ENCODE assay signal across 11 mouse cellular contexts in genomic region chr3:95999308-96000079, GRCm38 (mm10). TPM values are rescaled to one million over a fixed set of nuclear protein-coding genes. Genes with fewer than 3 reads are reported as not detected.
DNase-seq lines count a peak whose midpoint lies in the region; ATAC-seq and TF ChIP-seq lines count a peak whose summit lies in the region.
"Had no signal": no experiment of that assay in that cellular context is flagged by ENCODE, and none has a peak within 500 bp of the region (broad histone marks: within the 10 kb centered on the region; RNA-seq: fewer than 3 reads in every experiment).

No protein-coding gene starts in this region.

- intact Hi-C loops in left cerebral cortex, postnatal 36 days (cut with DNase I) = loop anchor here (5.0 kb wide), 1 partner anchor 53 kb away; no protein-coding TSS in a partner anchor

- WGBS in cerebellum, adult 2 months = 86% methylated on average over 12 of the region's 12 CpGs
- 88% methylated on average over 12 of the region's 12 CpGs for WGBS in hindbrain, embryonic 12.5 days
- WGBS in hindbrain, postnatal 0 days = 88% methylated on average over 12 of the region's 12 CpGs
- 49% methylated on average over 12 of the region's 12 CpGs for WGBS in liver, embryonic 16.5 days (ENCODE audit: insufficient replicate concordance)

- no peak for ATAC-seq in hindbrain, embryonic 12.5 days (ENCODE audit: low FRiP score)
- ATAC-seq in hindbrain, postnatal 0 days = no peak
- ATAC-seq in liver, embryonic 16.5 days (ENCODE audit: low read depth) = peak; percentile 84

- peak overlapping the region; percentile 46 for H3K27ac ChIP-seq in cerebellum, adult 2 months (ENCODE audit: insufficient read depth, low read length)
- 0 out of 2 replicates have a peak overlapping the region, but pooled peaks have one; percentile 12 for H3K27ac ChIP-seq in hindbrain, embryonic 12.5 days
- no peak overlapping the region for H3K27ac ChIP-seq in hindbrain, postnatal 0 days
- H3K27ac ChIP-seq in liver, embryonic 16.5 days (ENCODE audit: low read length) = peak overlapping the region; percentile 49; the same call in 1 of the 2 replicates

- no peak for TF ChIP-seq CTCF in cerebellum, adult 2 months (IDR thresholded peaks at IDR 0.05; ENCODE audit: borderline replicate concordance, insufficient read depth, low read depth, low read length)
- no peak for TF ChIP-seq CTCF in hindbrain, postnatal 0 days (IDR thresholded peaks at IDR 0.05; ENCODE audit: low read depth)

- no peak for TF ChIP-seq POLR2A in cerebellum, adult 2 months (IDR thresholded peaks at IDR 0.05; ENCODE audit: borderline replicate concordance, insufficient read depth, low read length)

- DNase-seq in cerebellum, adult 2 months = no peak
- no peak for DNase-seq in cerebellum, postnatal 36 days
- no peak for DNase-seq in hindbrain, postnatal 0 days (ENCODE audit: low spot score)
- peak; percentile 67 for DNase-seq in c-Kit-positive CD71-positive TER-119-negative erythroid progenitor cells, embryonic 14.5 days (ENCODE audit: low read depth)
- DNase-seq in left cerebral cortex, postnatal 36 days (ENCODE audit: low spot score in 2 of 2) = no peak
- DNase-seq in right cerebral cortex, postnatal 14 days = no peak
- DNase-seq: cerebellum, postnatal 14 days; lung, postnatal 14 days; retina, postnatal 1 day had no signal

- no peak overlapping the region for H3K4me2 ChIP-seq in hindbrain, embryonic 12.5 days (replicated peaks)
- H3K4me2 ChIP-seq in hindbrain, postnatal 0 days (ENCODE audit: low read depth, low read length) = no peak overlapping the region
- no peak overlapping the region for H3K4me2 ChIP-seq in liver, embryonic 16.5 days (ENCODE audit: low read depth, low read length)

- no peak overlapping the region for H3K9ac ChIP-seq in hindbrain, embryonic 12.5 days
- no peak overlapping the region for H3K9ac ChIP-seq in hindbrain, postnatal 0 days (replicated peaks; ENCODE audit: low read length)
- H3K9ac ChIP-seq in liver, embryonic 16.5 days (ENCODE audit: low read depth, low read length) = no peak overlapping the region

- H3K4me1 ChIP-seq in cerebellum, adult 2 months (ENCODE audit: control insufficient read depth, insufficient read depth, low read length) = peaks cover 28% of the 10 kb centered on the region
- H3K4me1 ChIP-seq in hindbrain, embryonic 12.5 days = peaks cover 28% of the 10 kb centered on the region
- H3K4me1 ChIP-seq in hindbrain, postnatal 0 days (ENCODE audit: insufficient read depth, low read length) = peaks cover 12% of the 10 kb centered on the region
- peaks cover 37% of the 10 kb centered on the region for H3K4me1 ChIP-seq in liver, embryonic 16.5 days (ENCODE audit: control insufficient read depth, low read depth, low read length)

- H3K9me3 ChIP-seq in hindbrain, embryonic 12.5 days (replicated peaks) = no peaks in the 10 kb centered on the region
- H3K9me3 ChIP-seq in hindbrain, postnatal 0 days (ENCODE audit: low read length) = no peaks in the 10 kb centered on the region
- H3K9me3 ChIP-seq in liver, embryonic 16.5 days (replicated peaks; ENCODE audit: control insufficient read depth, low read length) = no peaks in the 10 kb centered on the region

- no peaks in the 10 kb centered on the region for H3K36me3 ChIP-seq in hindbrain, embryonic 12.5 days
- no peaks in the 10 kb centered on the region for H3K36me3 ChIP-seq in hindbrain, postnatal 0 days (ENCODE audit: insufficient read depth, low read length)
- no peaks in the 10 kb centered on the region for H3K36me3 ChIP-seq in liver, embryonic 16.5 days (ENCODE audit: control insufficient read depth, insufficient read depth)

- H3K27me3 ChIP-seq in cerebellum, adult 2 months (ENCODE audit: control insufficient read depth, insufficient read depth, low read length) = no peaks in the 10 kb centered on the region
- H3K27me3 ChIP-seq in hindbrain, embryonic 12.5 days = no peaks in the 10 kb centered on the region
- no peaks in the 10 kb centered on the region for H3K27me3 ChIP-seq in hindbrain, postnatal 0 days (ENCODE audit: insufficient read depth, low read length)
- H3K27me3 ChIP-seq in liver, embryonic 16.5 days (ENCODE audit: control insufficient read depth, insufficient read depth, low read depth, low read length) = peaks cover 27% of the 10 kb centered on the region

- H3K4me3 ChIP-seq in cerebellum, adult 2 months (replicated peaks; ENCODE audit: insufficient read depth, low read depth, low read length) = no peak overlapping the region
- no peak overlapping the region for H3K4me3 ChIP-seq in hindbrain, embryonic 12.5 days
- no peak overlapping the region for H3K4me3 ChIP-seq in hindbrain, postnatal 0 days (ENCODE audit: low read length)
- H3K4me3 ChIP-seq in liver, embryonic 16.5 days (ENCODE audit: low read depth, low read length) = no peak overlapping the region

RNA-seq across cellular contexts. Expression of gene Plekho1, which starts 3.7 kb away (rescaled TPM):
- 155 and 160 TPM in 2 replicates for polyA plus RNA-seq in cerebellum, adult 2 months (2012; rRNA removed)
- 77.4 and 79.3 TPM in 2 replicates for polyA plus RNA-seq in hindbrain, embryonic 12.5 days (2016; fragmentation: Nextera tagmentation; extraction: Ambion mirVana)
- total RNA-seq in hindbrain, postnatal 0 days (2014; rRNA removed) = 45.5 and 57.8 TPM in 2 replicates
- 37.9 and 39.0 TPM in 2 replicates for polyA plus RNA-seq in hindbrain, postnatal 0 days (2015; fragmentation: Nextera tagmentation; extraction: Ambion mirVana)
- polyA plus RNA-seq in liver, embryonic 16.5 days (2015; fragmentation: Nextera tagmentation; extraction: Ambion mirVana) = 4.2 and 4.5 TPM in 2 replicates
- total RNA-seq in left cerebral cortex, postnatal 36 days (2021) = 10 to 100 TPM; 80.1 to 93.9 TPM

RNA-seq across cellular contexts. Expression of gene Vps45, which starts 58.8 kb away (rescaled TPM):
- polyA plus RNA-seq in cerebellum, adult 2 months (2012; rRNA removed) = 33.3 and 33.6 TPM in 2 replicates
- polyA plus RNA-seq in hindbrain, embryonic 12.5 days (2016; fragmentation: Nextera tagmentation; extraction: Ambion mirVana) = 45.4 and 48.3 TPM in 2 replicates
- 22.1 and 24.9 TPM in 2 replicates for total RNA-seq in hindbrain, postnatal 0 days (2014; rRNA removed)
- polyA plus RNA-seq in hindbrain, postnatal 0 days (2015; fragmentation: Nextera tagmentation; extraction: Ambion mirVana) = 59.3 and 61.8 TPM in 2 replicates
- 11.7 and 12.9 TPM in 2 replicates for polyA plus RNA-seq in liver, embryonic 16.5 days (2015; fragmentation: Nextera tagmentation; extraction: Ambion mirVana)
- total RNA-seq in left cerebral cortex, postnatal 36 days (2021) = 10 to 100 TPM; 40.5 to 42.1 TPM
